Mouse (Mus musculus) MEL (cell line): Measurements from ENCODE around the gene LTO1. TPM values are rescaled to one million over a fixed set of nuclear protein-coding genes. Genes with fewer than 3 reads are reported as not detected.

ENCODE experiments used
- DNase-seq: peaks from one replicate; pipeline ENCODE4 v3.0.0; 2011; ENCODE audit warnings: low read depth, low spot score
- H3K27ac ChIP-seq: 2 replicates; pipeline ENCODE4 v1.5.1; 2012; ENCODE audit warnings: low read depth, mild to moderate bottlenecking, control low read depth, low read length, moderate library complexity; ENCODE audit not compliant: control insufficient read depth
- H3K27me3 ChIP-seq, 2 experiments: fragments of 150-350 bp in 1 of 2; sonication (generic) in 1 of 2; 2 replicates each; pipeline ENCODE4 v1.6.1; 2012; ENCODE audit warnings: low read length in 2 of 2, mild to moderate bottlenecking in 2 of 2, improper control_type of control experiment in 1 of 2, moderate library complexity in 1 of 2; ENCODE audit not compliant: insufficient read depth in 2 of 2, control insufficient read depth in 1 of 2
- H3K36me3 ChIP-seq, 2 experiments: 2 replicates each; pipeline ENCODE4 v1.6.1; 2012 to 2014; ENCODE audit warnings: low read length in 2 of 2, improper control_type of control experiment in 1 of 2, inconsistent platforms in 1 of 2, mild to moderate bottlenecking in 1 of 2; ENCODE audit not compliant: insufficient read depth in 2 of 2, control insufficient read depth in 1 of 2
- H3K4me1 ChIP-seq, 2 experiments: fragments of 150-350 bp in 1 of 2; sonication (generic) in 1 of 2; 2 replicates each; pipeline ENCODE4 v1.6.1; 2012; ENCODE audit warnings: low read length in 2 of 2, improper control_type of control experiment in 1 of 2, mild to moderate bottlenecking in 1 of 2; ENCODE audit not compliant: insufficient read depth in 2 of 2, control insufficient read depth in 1 of 2
- H3K4me3 ChIP-seq, 2 experiments: fragments of 150-350 bp in 1 of 2; sonication (generic) in 1 of 2; 2 replicates each; pipeline ENCODE4 v1.5.1; 2012; ENCODE audit warnings: low read depth in 2 of 2, low read length in 2 of 2, mild to moderate bottlenecking in 2 of 2, moderate library complexity in 2 of 2, control low read depth in 1 of 2, improper control_type of control experiment in 1 of 2; ENCODE audit not compliant: control insufficient read depth in 1 of 2, insufficient read depth in 1 of 2
- H3K79me2 ChIP-seq: 2 replicates; pipeline ENCODE4 v1.6.1; 2012; ENCODE audit warnings: mild to moderate bottlenecking, low read length, moderate library complexity; ENCODE audit not compliant: control insufficient read depth, poor library complexity, insufficient read depth
- H3K9ac ChIP-seq: 2 replicates; pipeline ENCODE4 v1.6.1; 2012; ENCODE audit warnings: low read depth, mild to moderate bottlenecking, control low read depth, low read length, moderate library complexity; ENCODE audit not compliant: control insufficient read depth, poor library complexity, severe bottlenecking
- H3K9me3 ChIP-seq: fragments of 150-350 bp; sonication (generic); replicated peaks from 2 replicates; pipeline ENCODE4 v1.6.1; 2012; ENCODE audit warnings: mild to moderate bottlenecking, low read length, improper control_type of control experiment, moderate library complexity; ENCODE audit not compliant: insufficient read depth
- BHLHE40 ChIP-seq: IDR thresholded peaks from 2 replicates; pipeline ENCODE4 v1.6.1; 2012; ENCODE audit warnings: low read depth, mild to moderate bottlenecking, inconsistent platforms, low read length, improper control_type of control experiment, borderline replicate concordance
- CHD1 ChIP-seq: IDR thresholded peaks from 2 replicates; pipeline ENCODE4 v1.6.1; 2012; ENCODE audit warnings: low read depth, mild to moderate bottlenecking, inconsistent platforms, low read length, improper control_type of control experiment
- CHD2 ChIP-seq: IDR thresholded peaks from 2 replicates; pipeline ENCODE4 v1.6.1; 2011; ENCODE audit warnings: low read length, improper control_type of control experiment
- CTCF ChIP-seq, 3 experiments: IDR thresholded peaks in 2 of 3; conservative IDR thresholded peaks in 1 of 3; 2 replicates each; pipeline ENCODE4 v1.5.1; 2011 to 2012; ENCODE audit warnings: low read length in 3 of 3, low read depth in 2 of 3, mild to moderate bottlenecking in 2 of 3, improper control_type of control experiment in 1 of 3, inconsistent platforms in 1 of 3, mixed read lengths in 1 of 3, moderate library complexity in 1 of 3; ENCODE audit not compliant: control insufficient read depth in 1 of 3, insufficient read depth in 1 of 3, poor library complexity in 1 of 3, severe bottlenecking in 1 of 3
- E2F4 ChIP-seq: IDR thresholded peaks from 2 replicates; pipeline ENCODE4 v1.6.1; 2011; ENCODE audit warnings: low read depth, low read length, improper control_type of control experiment, borderline replicate concordance
- EP300 ChIP-seq, 2 experiments: IDR thresholded peaks; 2 replicates each; pipeline ENCODE4 v1.6.1; 2011; ENCODE audit warnings: improper control_type of control experiment in 2 of 2, low read length in 2 of 2, low read depth in 1 of 2, mild to moderate bottlenecking in 1 of 2
- ETS1 ChIP-seq: IDR thresholded peaks from 2 replicates; pipeline ENCODE4 v1.6.1; 2012; ENCODE audit warnings: low read depth, mild to moderate bottlenecking, inconsistent platforms, low read length, improper control_type of control experiment, moderate library complexity
- HCFC1 ChIP-seq: IDR thresholded peaks from 2 replicates; pipeline ENCODE4 v1.6.1; 2012; ENCODE audit warnings: low read depth, mild to moderate bottlenecking, inconsistent platforms, low read length, improper control_type of control experiment, moderate library complexity
- KAT2A ChIP-seq: conservative IDR thresholded peaks from 2 replicates; pipeline ENCODE4 v1.6.1; 2012; ENCODE audit warnings: low read depth, low read length, improper control_type of control experiment, inconsistent platforms
- MAFK ChIP-seq: IDR thresholded peaks from 2 replicates; pipeline ENCODE4 v1.6.1; 2011; ENCODE audit warnings: low read depth, mild to moderate bottlenecking, low read length, improper control_type of control experiment, borderline replicate concordance
- MAX ChIP-seq: IDR thresholded peaks from 2 replicates; pipeline ENCODE4 v1.6.1; 2011; ENCODE audit warnings: low read length, improper control_type of control experiment
- MEF2A ChIP-seq: IDR thresholded peaks from 2 replicates; pipeline ENCODE4 v1.6.1; 2014; ENCODE audit warnings: low read depth, mild to moderate bottlenecking, inconsistent platforms, low read length, improper control_type of control experiment; ENCODE audit not compliant: poor library complexity, insufficient replicate concordance, severe bottlenecking; ENCODE audit errors: extremely low read depth
- MXI1 ChIP-seq: IDR thresholded peaks from 2 replicates; pipeline ENCODE4 v1.6.1; 2011; ENCODE audit warnings: mild to moderate bottlenecking, low read depth, low read length, improper control_type of control experiment
- MYC ChIP-seq: IDR thresholded peaks from 2 replicates; pipeline ENCODE4 v1.6.1; 2011; ENCODE audit warnings: low read depth, mild to moderate bottlenecking, low read length, improper control_type of control experiment, moderate library complexity
- NRF1 ChIP-seq: IDR thresholded peaks from 2 replicates; pipeline ENCODE4 v1.6.1; 2014; ENCODE audit warnings: low read depth, mild to moderate bottlenecking, inconsistent platforms, low read length, improper control_type of control experiment, moderate library complexity; ENCODE audit not compliant: poor library complexity, insufficient read depth, severe bottlenecking
- POLR2A ChIP-seq, 2 experiments: IDR thresholded peaks; 2 replicates each; pipeline ENCODE4 v1.6.1; 2011 to 2012; ENCODE audit warnings: low read length in 2 of 2, mild to moderate bottlenecking in 2 of 2, control low read depth in 1 of 2, improper control_type of control experiment in 1 of 2, low read depth in 1 of 2, moderate library complexity in 1 of 2; ENCODE audit not compliant: control insufficient read depth in 1 of 2, insufficient read depth in 1 of 2, poor library complexity in 1 of 2
- POLR2AphosphoS2 ChIP-seq: IDR thresholded peaks from 2 replicates; pipeline ENCODE4 v1.6.1; 2011; ENCODE audit warnings: low read length, improper control_type of control experiment
- POLR2AphosphoS5 ChIP-seq: IDR thresholded peaks from 2 replicates; pipeline ENCODE4 v1.6.1; 2012; ENCODE audit warnings: low read depth, borderline replicate concordance, mild to moderate bottlenecking, inconsistent platforms, low read length, moderate library complexity, mixed read lengths
- RCOR1 ChIP-seq: IDR thresholded peaks from 2 replicates; pipeline ENCODE4 v1.6.1; 2012; ENCODE audit warnings: low read depth, mild to moderate bottlenecking, inconsistent platforms, low read length, improper control_type of control experiment
- SMC3 ChIP-seq: IDR thresholded peaks from 2 replicates; pipeline ENCODE4 v1.6.1; 2011; ENCODE audit warnings: low read depth, low read length, improper control_type of control experiment
- TCF12 ChIP-seq: IDR thresholded peaks from 2 replicates; pipeline ENCODE4 v1.6.1; 2014; ENCODE audit warnings: low read depth, mild to moderate bottlenecking, inconsistent platforms, low read length, improper control_type of control experiment, moderate library complexity
- UBTF ChIP-seq: IDR thresholded peaks from 2 replicates; pipeline ENCODE4 v1.6.1; 2012; ENCODE audit warnings: low read depth, mild to moderate bottlenecking, inconsistent platforms, low read length, improper control_type of control experiment, moderate library complexity, borderline replicate concordance; ENCODE audit not compliant: insufficient read depth
- USF1 ChIP-seq: IDR thresholded peaks from 2 replicates; pipeline ENCODE4 v1.6.1; 2014; ENCODE audit warnings: low read depth, mild to moderate bottlenecking, inconsistent platforms, low read length, improper control_type of control experiment, moderate library complexity
- USF2 ChIP-seq, 2 experiments: IDR thresholded peaks; 2 replicates each; pipeline ENCODE4 v1.6.1; 2011 to 2012; ENCODE audit warnings: improper control_type of control experiment in 2 of 2, low read length in 2 of 2, borderline replicate concordance in 1 of 2, inconsistent platforms in 1 of 2, low read depth in 1 of 2, mild to moderate bottlenecking in 1 of 2; ENCODE audit not compliant: insufficient read depth in 1 of 2
- ZC3H11A ChIP-seq: IDR thresholded peaks from 2 replicates; pipeline ENCODE4 v1.6.1; 2012; ENCODE audit warnings: low read depth, mild to moderate bottlenecking, inconsistent platforms, low read length, improper control_type of control experiment
- polyA plus RNA-seq, 2 experiments: library from polyadenylated mRNA; stranded (reverse) in 1 of 2; unstranded in 1 of 2; fragments of >175 nt in 1 of 2; fragments of >200 nt in 1 of 2; gene quantifications; 2 replicates each; pipeline versions ENCODE4 v1.2.1 to v1.2.4; 2012; ENCODE audit warnings: low replicate concordance in 2 of 2, low read depth in 1 of 2; ENCODE audit not compliant: insufficient read length in 2 of 2, insufficient read depth in 1 of 2, missing spikeins in 1 of 2
- total RNA-seq: library from RNA; depleted of rRNA; stranded (reverse); fragments of 300-350 nt; gene quantifications from 2 replicates; pipeline ENCODE4 v1.2.3, GENCODE M21; 2012

The LTO1 gene
- total and polyA plus RNA-seq, 3 experiments = 18.1 to 18.4 TPM; not detected in 1

- Histone ChIP-seq H3K9ac (no peak overlapping the region), H3K4me1 (no peaks in the 10 kb centered on the region), H3K27ac (no peak overlapping the region)
- TF ChIP-seq POLR2A (IDR thresholded peaks at IDR 0.05; ENCODE audit: control insufficient read depth in 1 of 2, insufficient read depth in 1 of 2, low read depth in 1 of 2, low read length in 2 of 2, poor library complexity in 1 of 2) (no peak), USF2 (IDR thresholded peaks at IDR 0.05; ENCODE audit: borderline replicate concordance in 1 of 2, insufficient read depth in 1 of 2, low read depth in 1 of 2, low read length in 2 of 2) (no peak), POLR2AphosphoS5 (no peak), RCOR1 (no peak), SMC3 (no peak), CHD1 (no peak), MYC (no peak), TCF12 (no peak)
- TF ChIP-seq, all 39 proteins: peak for 0
- Histone ChIP-seq H3K36me3 (no peaks in the 10 kb centered on the region), H3K9me3 (no peaks in the 10 kb centered on the region), H3K4me3 (no peak overlapping the region), H3K27me3 (no peaks in the 10 kb centered on the region), H3K79me2 (no peaks in the 10 kb centered on the region)
- no peak for DNase-seq
These were observed 13.3 kb downstream of the LTO1 start for GRCm38 (mm10) chr7:144928009-144928888.

GRCm38 (mm10) chr7:144928889-144929210, 13.9 kb downstream of the LTO1 start:
- no peak for DNase-seq
- Histone ChIP-seq H3K9me3 (no peaks in the 10 kb centered on the region), H3K4me3 (no peak overlapping the region), H3K36me3 (no peaks in the 10 kb centered on the region), H3K27ac (no peak overlapping the region), H3K27me3 (no peaks in the 10 kb centered on the region), H3K9ac (no peak overlapping the region), H3K4me1 (no peaks in the 10 kb centered on the region), H3K79me2 (no peaks in the 10 kb centered on the region)
- TF ChIP-seq ETS1 (no peak), NRF1 (no peak), MXI1 (no peak), SMC3 (no peak), MAFK (no peak), E2F4 (no peak), MEF2A (no peak), ZC3H11A (no peak), UBTF (no peak), CHD2 (no peak), BHLHE40 (no peak), KAT2A (no peak), POLR2AphosphoS2 (no peak), EP300 (IDR thresholded peaks at IDR 0.05; ENCODE audit: low read depth in 1 of 2, low read length in 2 of 2) (no peak), CTCF (IDR thresholded peaks at IDR 0.05 in 2 of 3, conservative IDR thresholded peaks at IDR 0.05 in 1 of 3; ENCODE audit: control insufficient read depth in 1 of 3, insufficient read depth in 1 of 3, low read depth in 2 of 3, low read length in 3 of 3, poor library complexity in 1 of 3, severe bottlenecking in 1 of 3) (no peak), HCFC1 (no peak), MAX (no peak), USF1 (no peak)
